Mouse (Mus musculus) embryo, embryonic 10 days (tissue): ENCODE data around the gene Nfib.

ENCODE experiments used
- DNase-seq: peaks from one replicate; pipeline ENCODE4 v3.0.0-alpha.2; 2015; ENCODE audit warnings: low spot score

Nfib gene

DNA sequence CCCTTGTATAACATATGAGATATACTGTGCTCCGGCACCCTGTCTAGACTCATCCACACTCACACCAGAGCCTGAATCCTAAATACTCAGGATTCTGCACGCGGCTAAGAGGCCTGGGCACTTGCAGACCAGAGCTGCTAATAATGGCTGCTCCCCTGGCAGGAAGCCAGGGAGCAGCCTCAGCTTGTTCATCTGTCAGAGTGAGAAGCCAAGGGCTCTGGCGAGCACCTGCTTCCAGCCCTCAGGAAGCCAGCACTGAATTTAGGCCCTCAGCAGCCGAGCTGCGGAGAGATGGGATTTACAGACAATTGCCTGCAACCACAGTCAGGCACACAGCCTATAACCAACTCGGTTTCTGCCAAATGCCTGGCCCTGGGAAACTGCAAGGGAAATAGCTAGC, 15.3 kb downstream of the Nfib start:
- DNase-seq: no peak

DNA sequence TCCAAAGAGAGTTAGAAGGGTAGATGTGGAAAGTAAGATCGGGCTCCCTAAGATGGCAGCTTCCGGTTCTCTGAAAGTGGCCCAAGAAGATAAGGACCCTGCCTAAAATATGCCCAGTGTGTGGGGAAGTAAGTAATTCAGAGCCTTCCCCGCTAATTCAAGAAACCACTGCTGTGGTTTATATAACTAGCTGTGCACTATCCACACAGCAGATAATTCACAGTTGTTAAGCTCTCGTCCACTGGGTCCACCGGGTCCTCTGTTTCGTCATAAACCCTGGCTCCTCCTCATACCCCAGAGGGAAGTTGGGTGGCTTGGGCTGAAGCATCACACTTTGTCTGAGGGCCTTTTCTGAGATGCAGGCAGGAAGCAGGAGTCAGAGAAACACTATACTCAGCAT, 19.5 kb downstream of the Nfib start:
- no peak for DNase-seq

DNA sequence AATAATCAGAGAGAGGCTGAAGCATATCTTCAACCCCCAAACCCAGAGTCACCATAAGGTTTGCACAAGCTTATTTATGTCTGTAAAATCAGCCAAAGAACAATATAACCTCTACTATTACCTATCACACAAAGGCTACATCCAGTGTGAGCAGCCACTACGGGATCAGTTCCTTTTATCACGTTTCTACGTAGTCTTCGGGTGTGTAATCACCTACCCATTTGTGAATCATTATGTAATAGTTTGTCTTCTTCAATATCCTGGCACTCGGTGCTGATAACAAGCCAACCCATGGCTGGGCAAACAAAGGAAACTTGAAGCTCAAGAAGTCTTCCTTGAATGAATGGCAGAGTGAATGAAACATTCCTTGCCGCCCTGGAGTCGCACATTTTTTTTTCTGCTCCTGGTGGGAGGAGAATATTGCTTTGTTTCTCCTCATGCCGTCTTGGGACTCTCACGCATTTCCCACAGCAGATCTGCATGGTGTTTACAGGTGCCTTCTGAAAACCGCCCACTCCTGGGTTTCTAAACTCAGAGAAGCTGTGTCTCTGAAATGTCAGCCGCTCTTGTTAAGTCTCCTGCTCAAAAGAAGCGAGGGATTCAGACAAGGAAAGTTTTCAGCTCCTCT, 21.3 kb downstream of the Nfib start:
- no peak for DNase-seq

DNA sequence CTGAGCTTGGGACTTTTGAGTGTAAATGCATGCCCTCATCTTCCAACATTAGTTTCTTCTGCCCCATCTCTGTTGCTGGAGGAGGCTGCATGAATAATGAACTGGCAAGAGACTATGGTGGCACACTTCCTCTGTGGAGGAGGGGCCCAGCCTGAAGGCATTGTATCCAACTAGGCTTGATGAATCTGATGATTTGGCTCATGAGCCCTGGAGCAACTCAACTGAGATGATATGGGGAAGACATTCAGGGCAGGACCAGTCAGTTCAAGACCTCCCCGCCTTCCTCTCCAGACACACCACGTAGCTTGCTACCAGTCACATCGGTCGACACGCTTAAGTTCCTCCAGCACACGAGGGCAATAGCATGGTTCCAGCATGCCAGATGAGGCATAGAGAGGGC, 22.0 kb downstream of the Nfib start:
- DNase-seq: no peak

DNA sequence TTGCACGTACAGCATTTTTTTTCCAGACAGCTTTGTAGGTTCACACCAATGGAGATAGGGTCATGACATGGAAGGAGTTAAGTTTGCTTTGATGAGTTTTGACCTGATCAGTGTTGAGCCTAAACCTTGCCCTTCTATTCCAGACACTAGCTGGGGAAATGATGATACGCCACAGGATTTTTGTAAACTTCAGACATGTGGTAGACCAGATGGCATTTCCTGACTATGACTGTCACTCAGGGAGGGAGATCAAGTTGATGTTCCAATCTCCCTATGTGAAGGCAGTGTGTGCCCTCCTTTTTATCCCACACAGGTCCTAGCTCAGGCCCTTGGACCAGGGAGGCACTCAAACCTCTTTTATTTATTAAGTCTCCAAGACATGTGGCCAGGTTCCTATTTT, 29.4 kb downstream of the Nfib start:
- DNase-seq: no peak

DNA sequence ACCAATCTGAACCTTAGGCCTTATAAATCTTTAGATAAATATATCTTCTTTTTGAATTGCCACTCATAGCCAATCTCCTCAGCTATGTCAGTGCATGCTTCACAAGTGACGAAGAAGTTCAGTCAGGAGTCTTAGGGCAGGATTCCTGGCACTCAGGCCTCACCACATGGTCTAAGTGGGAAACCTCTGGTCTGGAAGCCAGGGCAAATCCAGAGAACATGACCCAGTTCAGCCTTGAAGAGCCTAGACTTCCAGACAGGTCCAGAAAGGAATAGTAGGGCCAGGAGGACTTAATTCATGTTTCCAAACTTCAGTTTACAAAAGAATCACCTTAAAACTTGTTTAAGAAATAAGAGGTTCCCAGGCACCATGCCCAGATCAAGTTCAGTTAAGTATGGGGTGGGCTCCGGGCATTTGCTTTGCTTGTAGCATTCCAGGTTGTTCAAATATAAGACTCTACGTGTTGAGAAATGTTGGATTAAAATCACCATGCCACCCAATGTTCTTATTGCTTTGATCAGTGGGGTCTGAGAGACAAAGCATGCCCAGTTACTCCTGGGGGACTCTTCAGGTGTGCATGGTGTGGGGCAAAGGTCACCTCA, 38.2 kb downstream of the Nfib start:
- DNase-seq: no peak

DNA sequence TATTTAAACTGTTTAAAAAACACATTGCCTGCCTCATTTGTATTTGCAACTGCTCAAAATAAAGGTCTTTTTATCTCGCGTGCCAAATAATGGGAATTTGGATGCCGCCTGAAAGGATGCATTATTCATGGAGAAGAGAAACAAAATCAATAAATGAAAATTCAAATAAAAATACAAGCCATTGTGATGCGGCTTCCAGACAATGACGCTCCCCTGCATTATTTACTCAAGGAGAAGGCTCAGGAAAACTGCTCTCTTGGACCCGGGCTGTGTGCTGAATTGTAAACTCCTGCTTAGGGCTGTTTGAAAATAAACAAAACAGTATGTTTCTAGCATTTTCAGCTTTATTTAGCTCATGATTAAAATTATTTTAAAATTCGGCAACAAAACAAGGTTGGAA, 41.1 kb downstream of the Nfib start:
- DNase-seq: no peak

DNA sequence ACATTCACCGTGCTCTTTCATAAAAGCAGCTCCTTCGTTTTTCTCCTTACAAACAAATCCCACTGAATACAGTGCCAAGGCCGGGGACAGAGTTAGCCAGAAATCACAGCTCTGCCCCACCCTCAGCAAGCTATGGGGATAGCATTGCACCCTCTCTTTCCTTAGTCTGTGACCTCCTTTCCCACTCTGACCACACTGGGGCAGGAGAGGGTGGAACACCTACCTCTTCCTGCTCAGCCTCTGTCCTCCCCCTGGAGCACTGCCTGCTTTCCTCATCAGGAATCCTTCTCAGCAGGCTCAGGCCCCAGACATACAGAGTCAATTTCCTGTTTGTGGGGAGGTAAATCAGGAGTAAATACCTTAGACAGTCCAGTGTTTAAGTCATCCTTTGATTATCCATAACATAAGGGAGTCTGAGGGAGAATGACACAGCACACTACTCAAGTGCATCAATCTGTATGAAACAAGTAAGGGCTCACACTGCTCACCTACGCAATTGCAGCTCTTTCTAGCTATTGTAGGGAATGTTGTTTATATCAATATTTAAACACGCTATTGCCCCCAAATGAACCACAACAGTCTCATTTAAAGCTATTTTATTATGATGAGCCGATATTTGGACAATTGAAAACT, 41.7 kb downstream of the Nfib start:
- DNase-seq: peak; percentile 35

DNA sequence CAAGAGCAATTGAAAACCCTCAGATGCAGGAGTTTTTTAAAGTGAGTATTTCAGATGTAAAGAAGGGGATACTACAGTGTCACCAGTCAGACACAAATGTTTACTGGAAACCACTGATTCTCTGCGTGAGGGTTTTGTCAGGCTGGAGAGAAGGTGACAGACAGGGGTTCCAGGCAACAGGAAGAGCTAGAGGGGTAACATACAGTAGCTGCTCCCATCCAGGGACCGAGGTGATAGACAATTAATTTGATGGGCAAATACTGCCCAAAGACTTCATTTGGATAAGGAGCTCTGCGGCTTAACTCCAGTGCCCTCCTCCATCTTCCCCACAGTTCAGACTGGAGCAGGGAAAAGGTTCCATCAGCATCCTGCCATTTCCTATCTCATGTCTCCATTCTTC, 42.9 kb downstream of the Nfib start:
- DNase-seq: no peak

DNA sequence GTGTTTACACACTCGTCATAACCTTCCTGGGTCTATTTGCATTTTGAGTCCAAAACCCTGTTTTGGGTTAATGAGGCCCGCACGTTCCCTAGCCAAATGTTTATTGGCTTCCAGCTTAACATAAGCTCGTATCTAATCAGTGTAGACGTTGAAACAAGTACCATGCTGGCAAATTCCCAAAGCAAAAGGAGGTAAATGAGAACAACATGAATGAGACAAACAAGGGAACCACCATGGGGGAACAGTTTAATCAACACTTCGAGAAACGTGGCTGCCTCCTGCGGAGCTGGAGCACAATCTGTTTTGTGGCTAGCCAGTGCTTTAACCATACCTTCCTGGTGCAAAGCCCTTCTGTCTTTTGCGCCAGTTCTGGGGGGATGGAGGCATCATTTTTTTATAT, 43.3 kb downstream of the Nfib start:
- DNase-seq: no peak

DNA sequence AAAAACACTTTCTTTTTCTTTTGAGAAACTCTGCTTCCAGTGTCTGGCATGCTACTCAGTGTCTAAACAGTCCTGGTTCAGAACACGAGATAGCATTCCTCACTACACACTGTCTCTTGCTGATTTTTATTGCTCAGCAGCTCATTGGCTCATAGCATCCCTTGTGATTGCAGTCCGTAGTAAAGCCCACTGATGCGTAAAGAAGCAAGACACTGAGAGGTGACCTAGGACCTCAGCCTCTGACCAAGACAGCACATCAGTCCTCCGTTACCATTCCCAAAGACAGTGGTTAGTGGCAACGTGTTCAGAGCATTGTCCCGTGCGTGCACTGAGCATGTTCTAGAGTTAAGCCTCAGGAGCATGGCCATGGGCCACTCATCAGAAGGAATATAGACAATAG, 44.3 kb downstream of the Nfib start:
- no peak for DNase-seq

DNA sequence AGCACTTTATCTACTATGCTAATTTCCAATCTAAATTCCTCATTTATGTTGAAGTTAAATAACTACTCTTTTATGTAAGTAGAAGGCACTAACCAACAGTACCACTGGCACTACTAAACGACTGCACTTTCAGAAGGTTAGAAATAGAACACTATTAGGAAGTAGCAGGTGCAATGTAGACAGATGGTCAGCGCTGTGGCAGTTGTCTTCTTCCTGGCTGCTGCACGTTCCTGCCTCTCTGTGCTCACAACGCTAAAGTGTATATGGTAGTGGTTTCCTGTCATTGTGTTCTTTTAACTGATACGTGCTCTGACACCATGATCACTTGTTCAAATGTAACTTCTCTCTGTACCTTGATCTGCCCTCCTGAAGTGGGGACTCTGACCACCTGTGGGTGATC, 59.9 kb downstream of the Nfib start:
- no peak for DNase-seq

DNA sequence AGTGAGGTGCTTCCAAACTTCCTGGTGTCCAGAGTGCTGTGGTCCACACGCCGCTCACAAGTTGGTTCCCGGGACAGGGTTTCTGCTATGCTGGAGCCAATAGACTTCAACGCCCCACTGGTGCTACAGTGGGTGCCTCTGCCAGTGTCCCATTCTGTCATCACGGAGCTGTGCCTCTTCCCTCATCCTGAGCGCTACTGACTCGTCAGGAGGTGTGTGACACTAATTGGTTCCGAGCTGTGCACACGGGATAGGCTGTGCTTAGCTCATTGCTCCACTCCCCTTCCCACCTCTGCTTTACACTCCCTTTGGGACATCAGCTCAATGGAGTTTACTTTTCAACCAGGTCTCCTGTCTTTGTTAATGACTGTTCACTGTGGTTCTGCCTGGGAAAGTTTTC, 60.8 kb downstream of the Nfib start:
- DNase-seq: no peak

DNA sequence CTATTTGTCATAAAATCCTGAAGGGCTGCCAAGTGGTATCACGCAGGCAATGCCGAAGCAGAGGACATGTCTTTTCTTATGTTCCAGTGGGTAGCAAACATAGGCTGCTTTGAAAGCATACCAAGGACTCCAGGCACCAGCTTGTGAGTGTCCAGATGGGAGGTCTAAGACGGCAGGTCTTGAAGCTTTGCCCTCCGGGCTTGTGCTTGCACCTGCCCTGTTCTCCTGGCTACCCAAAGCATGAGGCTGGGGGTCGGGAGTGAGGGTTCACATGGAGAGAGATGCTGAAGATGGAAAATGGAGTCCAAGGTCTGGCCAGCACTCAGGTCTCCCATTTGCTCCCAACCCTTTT, 61.8 kb downstream of the Nfib start:
- no peak for DNase-seq

DNA sequence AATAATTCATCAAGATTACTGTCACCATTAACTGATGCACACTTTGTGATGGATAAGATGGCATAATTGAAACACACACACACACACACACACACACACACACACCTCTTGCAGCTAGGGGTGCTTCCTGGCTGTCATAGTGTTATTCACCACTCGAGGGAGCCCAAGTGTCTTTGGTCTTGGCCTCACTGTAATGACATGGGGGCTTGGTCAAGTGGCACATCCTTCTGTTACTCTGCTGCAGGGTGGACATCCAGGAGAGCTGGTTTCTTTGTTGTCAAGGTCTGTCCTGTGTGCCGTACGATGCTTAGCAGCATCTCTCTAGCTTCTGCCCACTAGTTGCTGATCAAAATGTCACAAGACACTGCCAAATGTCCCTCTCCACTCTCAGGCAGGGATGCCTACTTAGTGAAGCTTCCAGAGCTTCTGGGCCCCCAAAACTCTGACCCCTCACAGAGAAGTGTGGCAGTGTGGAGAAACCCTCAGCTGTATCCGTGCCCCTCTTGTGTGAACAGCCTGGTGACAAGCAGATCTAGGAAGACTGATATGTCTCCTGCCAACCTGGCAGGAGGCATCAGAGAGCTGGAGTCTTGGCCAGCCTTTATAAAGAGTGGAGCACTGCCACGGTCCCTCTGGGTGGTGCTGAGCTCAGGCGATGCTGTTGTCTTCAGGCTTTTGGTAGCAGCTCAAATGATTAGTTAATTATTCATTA, 62.4 kb downstream of the Nfib start:
- peak; percentile 75 for DNase-seq

DNA sequence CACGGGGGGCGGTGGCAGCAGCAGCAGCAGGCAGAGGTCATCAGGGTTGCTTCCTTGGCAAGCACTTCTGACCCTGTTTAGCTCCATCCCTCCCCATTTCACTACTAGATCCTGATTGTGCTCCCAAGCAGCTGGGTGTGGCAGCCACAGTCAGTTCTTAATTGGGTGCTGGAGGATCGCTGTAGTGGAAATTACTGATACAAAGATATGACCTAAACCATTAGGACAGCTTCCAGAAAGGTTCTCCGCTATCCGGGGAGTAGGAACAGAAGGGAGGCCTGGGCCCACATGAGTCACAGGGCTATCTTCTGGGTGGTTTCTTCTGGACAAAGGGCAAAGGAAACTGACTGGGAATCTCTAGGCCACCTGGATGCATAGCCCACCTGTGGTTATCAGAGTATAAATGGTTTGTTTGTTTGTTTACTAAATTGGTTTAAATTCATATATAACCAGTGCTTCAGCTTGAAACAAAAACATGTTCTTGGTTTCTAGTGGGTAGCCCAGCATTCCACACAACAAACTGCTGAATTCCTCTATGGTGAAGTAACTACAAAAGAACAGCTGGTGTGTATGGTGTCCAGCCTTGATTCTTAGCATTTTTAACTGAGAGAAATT, 64.4 kb downstream of the Nfib start:
- DNase-seq: no peak

DNA sequence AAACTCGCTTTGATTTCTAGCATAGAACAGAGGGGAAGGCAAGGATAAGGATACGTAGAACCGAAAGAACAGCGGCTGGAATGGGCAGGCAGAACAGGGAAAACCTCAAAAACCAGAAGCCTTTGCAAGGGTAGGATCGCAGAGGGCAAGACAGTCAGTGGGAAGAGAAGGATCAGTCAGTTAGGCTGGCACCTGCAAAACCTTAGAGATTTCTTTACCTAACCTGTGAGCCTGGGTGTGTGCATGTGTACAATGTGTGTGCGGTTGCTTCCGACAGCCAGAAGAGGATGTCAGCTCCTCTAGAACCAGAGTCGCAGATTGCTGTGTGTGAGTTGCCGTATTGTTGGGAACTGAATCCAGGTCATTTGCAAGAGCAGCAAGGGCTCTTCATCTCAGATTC, 67.3 kb downstream of the Nfib start:
- no peak for DNase-seq

DNA sequence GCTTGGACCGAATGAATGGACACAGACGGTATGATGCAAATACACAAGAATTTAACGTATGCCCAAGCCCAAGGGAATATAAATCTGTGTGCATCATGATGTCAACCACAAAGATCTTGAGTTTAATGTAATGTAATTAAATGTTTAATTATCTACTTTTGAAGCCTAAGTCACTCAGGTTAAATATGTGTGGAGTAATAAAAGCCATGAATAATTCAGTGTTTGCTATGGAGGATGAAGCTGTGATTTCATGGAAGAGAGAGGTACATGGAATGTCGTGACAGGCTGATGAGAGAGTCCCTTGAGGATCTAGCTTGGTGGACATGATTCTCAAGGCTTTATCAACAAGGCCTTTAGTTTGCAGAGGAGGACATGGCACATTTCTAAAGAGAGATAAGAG, 67.9 kb downstream of the Nfib start:
- no peak for DNase-seq

DNA sequence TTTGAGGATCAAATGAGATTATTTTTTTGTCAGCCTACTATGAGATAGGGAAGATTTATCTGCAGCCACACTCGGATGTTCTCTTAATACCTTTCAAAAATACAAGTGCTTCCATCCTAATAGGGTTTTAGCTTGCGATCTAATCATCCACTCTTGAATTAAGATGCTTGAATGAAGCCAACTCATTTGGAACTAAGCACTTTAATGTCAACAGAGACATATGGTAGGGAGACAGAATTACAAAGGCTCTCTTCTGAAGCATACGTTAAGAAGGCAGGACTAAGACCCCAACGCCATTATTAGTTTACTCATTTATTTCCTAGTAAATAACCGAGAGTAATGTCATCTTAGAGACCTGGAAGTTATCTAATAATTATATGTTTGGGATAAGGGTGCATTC, 68.9 kb downstream of the Nfib start:
- no peak for DNase-seq

DNA sequence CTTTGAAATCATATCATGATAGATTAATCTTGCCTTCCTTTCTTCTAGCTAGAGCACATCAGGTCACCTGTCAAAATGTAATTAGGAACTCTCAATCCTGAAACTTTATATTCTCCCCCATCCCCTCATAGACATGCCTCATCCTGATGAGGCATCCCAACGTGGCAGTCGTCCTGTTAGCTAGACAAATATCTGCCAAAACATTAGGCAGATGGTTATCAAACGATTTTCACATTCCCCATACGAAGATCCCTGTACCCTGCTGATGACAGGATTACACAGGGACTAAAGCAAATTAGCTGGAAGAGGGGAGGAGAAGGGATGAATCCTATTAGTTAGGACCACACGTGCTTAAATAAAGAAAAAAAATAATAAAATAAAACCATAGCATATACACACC, 69.7 kb downstream of the Nfib start:
- DNase-seq: no peak

DNA sequence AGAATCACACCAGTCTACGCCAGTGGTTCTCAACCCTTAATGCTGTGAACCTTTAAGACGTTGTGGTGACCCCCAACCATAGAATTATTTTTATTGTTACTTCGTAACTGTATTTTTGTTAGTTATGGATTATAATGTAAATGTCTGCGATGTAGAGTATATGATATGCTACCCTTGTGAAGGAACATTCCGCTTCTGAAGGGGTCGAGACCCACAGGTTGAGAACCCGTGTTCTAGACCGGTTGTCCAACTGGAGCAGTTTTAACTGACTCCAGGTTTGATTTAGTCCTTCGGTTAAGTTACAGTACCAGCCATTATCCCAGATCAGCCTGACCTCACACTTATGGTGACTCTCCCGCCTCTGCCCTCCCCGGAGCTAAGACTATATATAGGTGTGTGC, 70.4 kb downstream of the Nfib start:
- DNase-seq: no peak

DNA sequence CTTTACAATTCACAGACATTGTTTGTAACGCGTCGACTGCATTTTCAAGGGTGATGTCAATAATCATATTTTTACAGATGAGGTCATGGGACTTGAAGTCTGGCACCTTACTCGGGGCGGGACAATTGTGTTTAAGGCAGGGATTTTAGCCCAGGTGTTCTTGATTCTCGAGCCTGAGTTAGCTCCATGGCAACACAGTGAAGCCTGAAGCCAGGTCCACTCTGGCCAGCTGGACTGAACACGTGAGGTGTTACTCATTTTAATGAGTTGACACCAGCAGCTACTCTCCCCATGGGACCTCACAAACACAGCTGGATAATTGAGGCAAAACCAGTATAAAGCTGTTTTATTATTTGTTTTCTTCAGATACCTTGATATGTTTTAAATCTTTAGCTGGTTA, 71.2 kb downstream of the Nfib start:
- DNase-seq: no peak
